Comparison of ENCODE assay signal across 8 mouse cellular contexts in the genomic region with DNA sequence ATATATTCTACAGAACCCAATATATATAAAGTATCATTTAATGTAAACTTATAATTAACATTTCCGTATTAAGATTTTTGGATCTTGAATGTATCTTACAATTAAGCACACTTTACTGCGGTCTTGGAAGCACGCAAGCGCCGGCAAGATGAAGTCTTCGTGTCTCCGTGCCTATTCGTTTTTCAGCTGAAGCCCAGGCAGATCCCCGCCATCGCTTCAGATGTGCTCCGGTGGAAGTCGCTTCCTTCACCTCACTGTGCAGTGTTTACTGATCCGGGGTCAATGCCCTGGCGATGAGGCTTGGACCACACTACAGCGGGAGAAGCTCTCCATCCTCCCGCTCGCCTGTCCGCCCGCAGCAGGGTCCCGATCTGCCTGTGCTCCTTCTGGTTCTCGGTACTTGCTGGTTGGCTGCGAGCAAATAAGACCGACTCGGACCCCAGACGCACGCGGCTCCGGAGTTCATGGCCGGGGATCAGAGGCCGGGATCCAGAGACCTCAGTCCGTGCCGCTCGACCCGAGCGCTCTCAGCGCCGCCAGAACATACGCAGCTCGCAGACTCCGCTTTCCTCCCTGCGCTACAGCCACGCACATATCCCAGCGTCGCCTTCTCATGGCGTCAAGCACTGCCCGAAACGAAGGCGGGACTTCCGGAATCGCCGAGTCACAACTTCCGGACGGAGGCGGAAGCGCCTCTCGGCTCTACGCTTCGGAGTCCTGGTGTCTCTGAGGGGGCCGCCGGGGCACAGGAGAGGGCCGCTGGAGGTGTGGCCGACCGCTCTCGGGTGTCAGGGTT. TPM values are rescaled to one million over a fixed set of nuclear protein-coding genes. Genes with fewer than 3 reads are reported as not detected.
DNase-seq lines count a peak whose midpoint lies in the region; ATAC-seq and TF ChIP-seq lines count a peak whose summit lies in the region.

A gene (plus strand): TSS at position 707 of the 796 bp plus-strand sequence.

- peaks cover 5% of the 10 kb centered on the region; the same call in 1 of the 2 replicates for H3K79me2 ChIP-seq in heart, adult 2 months (replicated peaks; ENCODE audit: control insufficient read depth, insufficient read depth, low read length)

- H3K4me2 ChIP-seq in embryonic facial prominence, embryonic 13.5 days = peak within 1 kb of the TSS; percentile 99
- peak within 1 kb of the TSS; percentile 95 for H3K4me2 ChIP-seq in limb, embryonic 13.5 days (replicated peaks)
- H3K4me2 ChIP-seq in midbrain, embryonic 16.5 days (ENCODE audit: low read length) = peak within 1 kb of the TSS; percentile 95

- H3K9ac ChIP-seq in embryonic facial prominence, embryonic 13.5 days = peak within 1 kb of the TSS; percentile 93
- peak within 1 kb of the TSS; percentile 88 for H3K9ac ChIP-seq in heart, adult 2 months (ENCODE audit: low read depth, low read length)
- peak within 1 kb of the TSS; percentile 91 for H3K9ac ChIP-seq in limb, embryonic 13.5 days
- peak within 1 kb of the TSS; percentile 83 for H3K9ac ChIP-seq in midbrain, embryonic 16.5 days (ENCODE audit: low read depth, low read length)

- DNase-seq in 3134 (ENCODE audit: extremely low read depth, insufficient read length, low spot score) = peak; percentile 93
- peak; percentile 93 to 95 for DNase-seq in adrenal gland, postnatal 36 days
- peak; percentile 93 to 95 for DNase-seq in heart, adult 2 months
- DNase-seq in kidney, adult 8-10 months = peak; percentile 87 to 90
- peak; percentile 87 to 95 for DNase-seq in spleen, postnatal 10 days (ENCODE audit: low spot score in 2 of 2)

- H3K4me3 ChIP-seq in embryonic facial prominence, embryonic 13.5 days = peak within 1 kb of the TSS; percentile 97
- H3K4me3 ChIP-seq in heart, adult 2 months = peak within 1 kb of the TSS; percentile 80
- H3K4me3 ChIP-seq in limb, embryonic 13.5 days = peak within 1 kb of the TSS; percentile 92
- peak within 1 kb of the TSS; percentile 77 for H3K4me3 ChIP-seq in midbrain, embryonic 16.5 days (ENCODE audit: low read depth, low read length)

- H3K27ac ChIP-seq in embryonic facial prominence, embryonic 13.5 days = peak within 1 kb of the TSS; percentile 91
- H3K27ac ChIP-seq in heart, adult 2 months = peak within 1 kb of the TSS; percentile 96
- H3K27ac ChIP-seq in limb, embryonic 13.5 days = peak within 1 kb of the TSS; percentile 86
- peak within 1 kb of the TSS; percentile 94 for H3K27ac ChIP-seq in midbrain, embryonic 16.5 days (ENCODE audit: low read length)

- TF ChIP-seq POLR2A in heart, adult 2 months (IDR thresholded peaks at IDR 0.05; ENCODE audit: insufficient read depth, low read depth, low read length) = peak; percentile 96

- H3K36me3 ChIP-seq in embryonic facial prominence, embryonic 13.5 days = 0 out of 2 replicates have a peak, but pooled peaks cover 3% of the 10 kb centered on the region
- H3K36me3 ChIP-seq in heart, adult 2 months (ENCODE audit: control insufficient read depth, insufficient read depth, low read length) = peaks cover 6% of the 10 kb centered on the region; the same call in 1 of the 2 replicates
- no peaks in the 10 kb centered on the region; the same call in 1 of the 2 replicates for H3K36me3 ChIP-seq in limb, embryonic 13.5 days
- H3K36me3 ChIP-seq in midbrain, embryonic 16.5 days (ENCODE audit: control insufficient read depth, insufficient read depth, low read length) = no peaks in the 10 kb centered on the region

- TF ChIP-seq CTCF in heart, adult 2 months (IDR thresholded peaks at IDR 0.05) = no peak

- peaks cover 22% of the 10 kb centered on the region for H3K4me1 ChIP-seq in embryonic facial prominence, embryonic 13.5 days
- H3K4me1 ChIP-seq in heart, adult 2 months (ENCODE audit: control insufficient read depth, insufficient read depth, low read length) = peaks cover 15% of the 10 kb centered on the region
- peaks cover 19% of the 10 kb centered on the region for H3K4me1 ChIP-seq in limb, embryonic 13.5 days
- H3K4me1 ChIP-seq in midbrain, embryonic 16.5 days (ENCODE audit: control insufficient read depth, insufficient read depth, low read length) = peaks cover 15% of the 10 kb centered on the region

- WGBS in embryonic facial prominence, embryonic 13.5 days = under 1% methylated on average over 64 of the region's 64 CpGs
- under 1% methylated on average over 64 of the region's 64 CpGs for WGBS in heart, adult 2 months
- under 1% methylated on average over 64 of the region's 64 CpGs for WGBS in limb, embryonic 13.5 days
- under 1% methylated on average over 64 of the region's 64 CpGs for WGBS in midbrain, embryonic 16.5 days

- no peaks in the 10 kb centered on the region for H3K9me3 ChIP-seq in embryonic facial prominence, embryonic 13.5 days
- H3K9me3 ChIP-seq in limb, embryonic 13.5 days = no peaks in the 10 kb centered on the region
- H3K9me3 ChIP-seq in midbrain, embryonic 16.5 days (replicated peaks; ENCODE audit: control insufficient read depth, low read length, poor library complexity, severe bottlenecking) = no peaks in the 10 kb centered on the region

- no peaks in the 10 kb centered on the region for H3K27me3 ChIP-seq in embryonic facial prominence, embryonic 13.5 days
- no peaks in the 10 kb centered on the region for H3K27me3 ChIP-seq in heart, adult 2 months (ENCODE audit: control insufficient read depth, insufficient read depth, low read length)
- no peaks in the 10 kb centered on the region for H3K27me3 ChIP-seq in limb, embryonic 13.5 days
- H3K27me3 ChIP-seq in midbrain, embryonic 16.5 days (ENCODE audit: control insufficient read depth, insufficient read depth, low read depth, low read length) = no peaks in the 10 kb centered on the region

- ATAC-seq in embryonic facial prominence, embryonic 13.5 days (ENCODE audit: insufficient number of reproducible peaks, insufficient read depth, low FRiP score, low TSS enrichment, low read depth) = peak; percentile 80
- peak; percentile 93 for ATAC-seq in limb, embryonic 13.5 days (ENCODE audit: low FRiP score, low read depth)
- ATAC-seq in midbrain, embryonic 16.5 days = peak; percentile 96

- peak; percentile 66; the same call in 1 of the 2 replicates for TF ChIP-seq EP300 in heart, adult 2 months (IDR thresholded peaks at IDR 0.05; ENCODE audit: insufficient read depth, low read depth, low read length)

- intact Hi-C loops in heart, adult 2 months (cut with DNase I) = loop anchor here (2.0 to 10.0 kb wide), 2 partner anchors 15 to 159 kb away; a partner anchor contains a TSS

RNA-seq across cellular contexts. Expression of the gene that starts here (rescaled TPM):
- 10 to 100 TPM; 28.9 to 35.6 TPM for total RNA-seq in adrenal gland, postnatal 36 days (2021)
- polyA plus RNA-seq in embryonic facial prominence, embryonic 13.5 days (2015; fragmentation: Nextera tagmentation; extraction: Ambion mirVana) = 10.8 and 12.8 TPM in 2 replicates
- 10 to 100 TPM; 21.8 to 25.6 TPM for total RNA-seq in heart, adult 2 months (2021)
- polyA plus RNA-seq in heart, adult 2 months (2012; rRNA removed) = 23.2 and 30.1 TPM in 2 replicates
- 12.5 and 13.5 TPM in 2 replicates for polyA plus RNA-seq in limb, embryonic 13.5 days (2015; fragmentation: Nextera tagmentation; extraction: Ambion mirVana)
- polyA plus RNA-seq in midbrain, embryonic 16.5 days (2015; fragmentation: Nextera tagmentation; extraction: Ambion mirVana) = 12.8 and 13.5 TPM in 2 replicates

Comparison
In these comparisons a context has a peak if more than half of its experiments do, and no peak if none do; other contexts are left out.
1. Peak in every context shown above with its lines: DNase-seq, ATAC-seq, H3K4me3 ChIP-seq and H3K27ac ChIP-seq.